Mouse (Mus musculus) hindbrain, embryonic 10.5 days (tissue): Measurements from ENCODE around the gene Kif16b. TPM values are rescaled to one million over a fixed set of nuclear protein-coding genes. Genes with fewer than 3 reads are reported as not detected.
"Not testable (repeated sequence)": the region's sequence is repeated elsewhere in the genome, so short reads cannot be mapped to it uniquely, and the experiment has no call there.

Experiments
- DNase-seq: peaks from one replicate; pipeline ENCODE4 v3.0.0-alpha.2; 2017; ENCODE audit warnings: low spot score
- H3K27ac ChIP-seq: fragments of 300-500 bp; sonication (generic); 2 replicates; pipeline ENCODE4 v1.5.1; 2016; ENCODE audit warnings: mild to moderate bottlenecking, moderate library complexity
- H3K27me3 ChIP-seq: fragments of 300-500 bp; sonication (generic); 2 replicates; pipeline ENCODE4 v1.6.1; 2016; ENCODE audit warnings: mild to moderate bottlenecking; ENCODE audit not compliant: poor library complexity, insufficient read depth, severe bottlenecking
- H3K36me3 ChIP-seq: fragments of 300-500 bp; sonication (generic); 2 replicates; pipeline ENCODE4 v1.6.1; 2016; ENCODE audit warnings: mild to moderate bottlenecking, moderate library complexity
- H3K4me1 ChIP-seq: fragments of 300-500 bp; sonication (generic); replicated peaks from 2 replicates; pipeline ENCODE4 v1.6.1; 2016; ENCODE audit warnings: mild to moderate bottlenecking
- H3K4me3 ChIP-seq: fragments of 300-500 bp; sonication (generic); 2 replicates; pipeline ENCODE4 v1.5.1; 2016; ENCODE audit warnings: mild to moderate bottlenecking, moderate library complexity
- H3K9me3 ChIP-seq: fragments of 300-500 bp; sonication (generic); 2 replicates; pipeline ENCODE4 v1.6.1; 2016; ENCODE audit warnings: mild to moderate bottlenecking, moderate library complexity
- WGBS: fragments of 180-500 bp; shearing (Covaris S2); methylation state at CpG from one replicate; pipeline ENCODE4 v1.1.7; 2016; 5-methylcytosine and 5-hydroxymethylcytosine counted together
- polyA plus RNA-seq: library from polyadenylated mRNA; unstranded; fragments of >200 nt; fragmentation: Nextera tagmentation; extraction: Ambion mirVana; gene quantifications from 2 replicates; pipeline ENCODE4 v1.2.1, GENCODE M21; 2016

Gene Kif16b
- polyA plus RNA-seq, 1 experiment from 2014 or later: 4.2 TPM

DNA sequence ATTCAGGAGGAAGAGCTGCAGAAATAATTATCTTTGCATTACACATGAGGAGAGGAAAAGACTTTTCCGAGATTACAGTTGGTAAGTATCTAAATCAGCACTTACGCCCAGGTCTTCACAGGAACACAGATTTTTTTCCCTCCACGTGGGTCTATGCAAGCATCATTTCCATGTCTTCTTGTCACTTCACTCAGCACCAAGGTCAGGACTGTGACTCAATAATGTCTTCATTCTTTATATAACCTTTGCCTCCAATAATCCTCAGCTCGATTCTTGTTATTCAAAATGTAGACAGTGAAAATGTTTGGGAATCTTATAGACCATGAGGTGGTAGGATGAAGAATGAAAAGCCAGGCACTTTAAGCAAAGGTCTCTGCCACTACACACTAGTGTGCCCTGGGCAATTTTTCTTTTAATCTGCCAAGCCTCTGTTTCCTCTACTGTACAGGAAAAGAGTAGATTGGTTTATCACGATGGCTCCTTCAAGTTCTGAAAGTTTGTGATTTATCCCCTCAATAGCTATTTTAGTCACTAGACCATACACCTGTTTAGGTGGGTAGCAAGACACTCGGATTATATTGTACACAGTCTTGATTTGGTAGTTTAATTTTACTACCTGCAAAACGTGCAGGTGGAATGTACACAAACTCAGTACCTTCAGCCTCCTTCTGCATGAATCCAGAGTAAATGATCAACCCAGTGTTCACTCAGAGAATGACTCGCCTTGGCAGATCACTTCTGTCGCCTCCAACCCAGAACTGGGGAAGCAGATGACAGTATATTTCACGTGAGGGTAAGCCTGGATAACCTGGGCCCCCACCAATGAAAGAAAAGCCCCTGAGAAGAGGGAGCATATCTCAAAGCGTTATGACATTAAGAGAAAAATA, 316.2 kb downstream of the Kif16b start:
- no peaks in the 10 kb centered on the region for H3K36me3 ChIP-seq
- H3K4me1 ChIP-seq: peaks cover 15% of the 10 kb centered on the region
- no peak overlapping the region for H3K4me3 ChIP-seq
- no peak overlapping the region for H3K27ac ChIP-seq
- no peak for DNase-seq
- H3K9me3 ChIP-seq: no peaks in the 10 kb centered on the region
- H3K27me3 ChIP-seq: peaks cover 8% of the 10 kb centered on the region
- WGBS: 87% methylated on average over 11 of the region's 11 CpGs

GRCm38 (mm10) chr2:142580449-142580848, 320.9 kb downstream of the Kif16b start:
- no peaks in the 10 kb centered on the region; the same call in 1 of the 2 replicates for H3K27me3 ChIP-seq
- no peaks in the 10 kb centered on the region for H3K4me1 ChIP-seq
- no peak for DNase-seq
- no peak overlapping the region for H3K27ac ChIP-seq
- H3K9me3 ChIP-seq: no peaks in the 10 kb centered on the region
- H3K4me3 ChIP-seq: no peak overlapping the region
- no peaks in the 10 kb centered on the region for H3K36me3 ChIP-seq

GRCm38 (mm10) chr2:142577414-142577813, 323.9 kb downstream of the Kif16b start:
- not testable (repeated sequence) for DNase-seq
- 74% methylated on average over 9 of the region's 9 CpGs for WGBS

DNA sequence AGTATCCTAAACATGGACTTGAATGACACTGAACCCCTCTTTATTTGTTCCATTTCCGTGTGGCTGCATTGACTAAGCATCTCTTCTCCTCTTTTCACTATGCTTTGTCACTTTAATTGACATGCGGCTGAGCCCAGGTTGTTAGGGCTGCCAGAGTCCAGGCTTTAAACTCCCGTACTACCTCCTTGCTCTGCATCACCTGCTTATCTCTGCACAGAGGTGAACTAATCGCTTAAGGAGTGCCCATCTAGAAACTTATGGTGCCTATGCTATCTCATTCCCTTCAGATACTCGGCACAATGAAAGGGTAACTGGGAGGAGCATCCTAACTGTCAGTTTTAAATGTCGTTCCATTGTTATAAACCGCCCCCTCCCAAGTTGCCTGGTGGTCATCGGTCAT, 331.6 kb downstream of the Kif16b start:
- WGBS: 76% methylated on average over 8 of the region's 8 CpGs
- DNase-seq: no peak
- H3K36me3 ChIP-seq: no peaks in the 10 kb centered on the region

More at GRCm38 (mm10) chr2:142577414-142577813, 323.9 kb downstream of the Kif16b start:
- H3K36me3 ChIP-seq, H3K4me1 ChIP-seq, H3K4me3 ChIP-seq, H3K27me3 ChIP-seq, H3K9me3 ChIP-seq, H3K27ac ChIP-seq: not testable (repeated sequence)

More for the DNA sequence above, 331.6 kb downstream of the Kif16b start:
- Histone ChIP-seq H3K9me3 (no peaks in the 10 kb centered on the region), H3K4me3 (no peak overlapping the region), H3K4me1 (no peaks in the 10 kb centered on the region), H3K27ac (no peak overlapping the region), H3K27me3 (no peaks in the 10 kb centered on the region)

Other genes with a start within 250 kb of the Kif16b start
- gene Snrpb2, start 161.5 kb upstream of the Kif16b start, polyA plus RNA-seq: 85.0 and 96.5 TPM in 2 replicates
- gene Otor, start 176.9 kb upstream of the Kif16b start, polyA plus RNA-seq: 0.46 and 0.88 TPM in 2 replicates